Mouse (Mus musculus) heart, adult 2 months (tissue): ENCODE data around the gene Elmo1. TPM values are rescaled to one million over a fixed set of nuclear protein-coding genes. Genes with fewer than 3 reads are reported as not detected.

Experiments used
- DNase-seq, 2 experiments: peaks; one replicate each; pipeline ENCODE4 v3.0.0; 2021
- H3K27ac ChIP-seq: fragments of 200-600 bp; 2 replicates; pipeline ENCODE4 v1.8.1; 2022
- H3K27me3 ChIP-seq: fragments of 200-500 bp; 2 replicates; pipeline ENCODE4 v1.6.1; 2012; ENCODE audit warnings: mild to moderate bottlenecking, low read length, inconsistent platforms, mixed read lengths; ENCODE audit not compliant: control insufficient read depth, insufficient read depth
- H3K36me3 ChIP-seq: fragments of 200-500 bp; 2 replicates; pipeline ENCODE4 v1.6.1; 2012; ENCODE audit warnings: low read length, inconsistent platforms; ENCODE audit not compliant: control insufficient read depth, insufficient read depth
- H3K4me1 ChIP-seq: fragments of 200-500 bp; 2 replicates; pipeline ENCODE4 v1.6.1; 2011; ENCODE audit warnings: low read length; ENCODE audit not compliant: control insufficient read depth, insufficient read depth
- H3K4me3 ChIP-seq: fragments of 200-600 bp; 2 replicates; pipeline ENCODE4 v1.8.1; 2022
- H3K79me2 ChIP-seq: fragments of 200-500 bp; replicated peaks from 2 replicates; pipeline ENCODE4 v1.6.1; 2012; ENCODE audit warnings: mild to moderate bottlenecking, inconsistent platforms, low read length, moderate library complexity, mixed read lengths; ENCODE audit not compliant: control insufficient read depth, insufficient read depth
- H3K9ac ChIP-seq: fragments of 200-500 bp; 2 replicates; pipeline ENCODE4 v1.6.1; 2012; ENCODE audit warnings: low read depth, mild to moderate bottlenecking, control low read depth, inconsistent platforms, low read length, mixed read lengths
- CTCF ChIP-seq: fragments of 200-600 bp; IDR thresholded peaks from 2 replicates; pipeline ENCODE4 v1.8.1; 2022; ENCODE audit warnings: antibody characterized with exemption, mild to moderate bottlenecking, moderate library complexity
- EP300 ChIP-seq: fragments of 200-500 bp; IDR thresholded peaks from 2 replicates; pipeline ENCODE4 v1.6.1; 2011; ENCODE audit warnings: low read depth, low read length, control low read depth; ENCODE audit not compliant: insufficient read depth
- POLR2A ChIP-seq: fragments of 200-500 bp; IDR thresholded peaks from 2 replicates; pipeline ENCODE4 v1.6.1; 2011; ENCODE audit warnings: mild to moderate bottlenecking, low read depth, low read length, control low read depth; ENCODE audit not compliant: insufficient read depth
- WGBS: fragments of 180-500 bp; shearing (Covaris S2); methylation state at CpG from one replicate; pipeline ENCODE4 v1.1.7; 2018; 5-methylcytosine and 5-hydroxymethylcytosine counted together
- intact Hi-C: fragments of 180-260 bp; cut with DNase I; formaldehyde crosslinking; loops from one replicate; pipeline ENCODE4 v1.15.1; 2025
- polyA plus RNA-seq: library from polyadenylated mRNA; depleted of rRNA; stranded (reverse); fragments of >200 nt; gene quantifications from 2 replicates; pipeline ENCODE4 v1.2.3, GENCODE M21; 2012
- total RNA-seq, 2 experiments: library from RNA; stranded (reverse); gene quantifications; 2 replicates each; pipeline ENCODE4 v1.2.3; 2021

Gene Elmo1
- total and polyA plus RNA-seq, 3 experiments: 7.0 to 9.1 (median 7.1) TPM

DNA sequence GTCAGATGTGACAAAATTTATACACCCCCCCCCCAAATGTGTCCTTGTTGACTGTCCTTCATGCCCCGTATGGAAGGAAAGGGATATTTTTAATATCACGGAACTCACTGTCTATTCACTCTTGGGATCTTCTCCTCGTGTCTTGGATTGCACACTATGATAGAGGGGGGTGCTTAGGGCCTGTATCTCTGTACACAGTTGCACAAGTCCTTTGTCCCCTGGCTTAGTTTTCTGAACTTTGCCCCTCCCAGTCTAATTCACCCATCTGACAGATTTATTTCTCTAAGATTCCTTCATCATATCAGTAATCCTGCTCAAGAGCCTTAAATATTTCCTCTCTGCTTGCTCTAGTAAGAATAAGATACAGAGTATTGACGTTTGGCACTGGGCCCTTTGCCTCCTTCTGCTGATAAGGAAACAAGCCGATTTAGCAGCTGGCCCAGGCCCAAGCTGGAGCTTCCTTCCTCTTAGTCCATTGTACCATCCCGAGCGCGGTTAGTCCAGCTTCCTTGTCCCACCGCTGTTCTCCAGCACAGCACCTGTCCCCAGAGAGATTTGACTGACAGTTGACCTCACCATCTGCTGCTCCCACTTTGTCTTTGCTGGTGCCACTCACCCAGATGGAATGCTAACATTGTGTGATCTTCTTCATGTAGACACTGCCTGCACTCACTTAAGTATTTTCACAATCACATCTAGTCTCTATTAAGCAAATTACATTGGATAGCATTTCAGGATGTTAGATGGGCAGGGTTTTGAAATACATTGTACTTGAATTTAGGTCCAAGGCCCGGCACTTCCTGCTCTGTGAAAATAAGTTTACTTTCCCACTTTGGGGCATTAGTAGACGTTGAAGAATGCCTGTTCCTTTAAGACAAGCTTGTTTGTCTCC, 141.7 kb downstream of the Elmo1 start:
- Histone ChIP-seq H3K4me3 (no peak overlapping the region), H3K27ac (peak overlapping the region; percentile 69), H3K36me3 (peaks cover 9% of the 10 kb centered on the region), H3K9ac (no peak overlapping the region), H3K79me2 (no peaks in the 10 kb centered on the region), H3K4me1 (peaks cover 14% of the 10 kb centered on the region), H3K27me3 (no peaks in the 10 kb centered on the region)
- TF ChIP-seq CTCF: no peak
- no peak for TF ChIP-seq POLR2A
- TF ChIP-seq EP300: peak; percentile 70
- 23% methylated on average over 11 of the region's 11 CpGs for WGBS
- DNase-seq: peak; percentile 78 to 87
- intact Hi-C loops: loop anchor here (1.0 to 5.0 kb wide), 3 partner anchors 39 to 140 kb away; partner anchors contain the start of gene Elmo1

DNA sequence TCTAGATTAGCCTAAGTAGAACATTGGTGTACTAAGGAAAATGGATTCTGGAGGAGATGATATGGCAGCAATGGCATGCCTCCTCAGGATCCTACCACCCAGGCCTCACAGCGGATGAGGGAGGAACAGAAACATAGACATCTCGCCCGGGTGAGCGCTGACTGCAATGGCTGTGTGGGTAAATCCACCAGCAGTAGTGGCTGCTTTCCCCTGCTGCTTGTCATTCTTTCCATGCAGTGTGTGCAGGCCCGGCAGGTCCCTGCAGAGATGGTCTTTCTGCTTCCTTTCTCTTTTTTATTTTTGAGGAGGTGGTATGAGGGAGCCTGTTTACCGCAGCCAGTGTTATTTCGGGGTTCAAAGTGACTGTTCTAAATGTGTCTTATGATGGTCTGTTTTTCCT, 143.3 kb downstream of the Elmo1 start:
- Histone ChIP-seq H3K79me2 (no peaks in the 10 kb centered on the region), H3K27ac (no peak overlapping the region; the same call in 1 of the 2 replicates), H3K27me3 (no peaks in the 10 kb centered on the region), H3K9ac (no peak overlapping the region), H3K36me3 (peaks cover 9% of the 10 kb centered on the region), H3K4me3 (no peak overlapping the region), H3K4me1 (peaks cover 18% of the 10 kb centered on the region)
- DNase-seq: no peak
- WGBS: 83% methylated on average over 7 of the region's 7 CpGs
- TF ChIP-seq CTCF: no peak
- TF ChIP-seq EP300: no peak
- TF ChIP-seq POLR2A: no peak
- intact Hi-C loops: loop anchor here (2.0 to 5.0 kb wide), 2 partner anchors 37 to 141 kb away; partner anchors contain the start of gene Elmo1

DNA sequence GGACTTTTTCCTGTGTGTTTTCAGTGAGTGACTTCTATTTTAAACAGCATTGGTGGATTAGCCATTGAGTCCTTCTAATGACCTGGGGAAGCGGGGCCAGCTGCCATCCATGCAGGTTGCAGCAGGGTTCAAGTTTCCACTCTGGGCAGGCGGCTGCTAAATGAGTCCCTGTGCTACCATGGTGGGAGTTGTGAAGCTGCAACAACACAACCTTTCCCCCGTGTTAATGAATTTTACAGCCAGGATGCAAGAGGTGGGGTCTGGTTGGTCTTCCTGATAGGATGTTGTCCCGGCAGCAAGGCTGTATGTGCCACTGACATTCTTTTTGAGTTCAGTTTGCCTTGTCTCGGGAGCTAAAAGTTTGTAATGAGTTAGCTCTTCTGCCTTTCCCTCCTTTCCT, 147.2 kb downstream of the Elmo1 start:
- intact Hi-C loops: no loop called here
- peak overlapping the region; percentile 22 for H3K27ac ChIP-seq
- 40% methylated on average over 5 of the region's 5 CpGs for WGBS

DNA sequence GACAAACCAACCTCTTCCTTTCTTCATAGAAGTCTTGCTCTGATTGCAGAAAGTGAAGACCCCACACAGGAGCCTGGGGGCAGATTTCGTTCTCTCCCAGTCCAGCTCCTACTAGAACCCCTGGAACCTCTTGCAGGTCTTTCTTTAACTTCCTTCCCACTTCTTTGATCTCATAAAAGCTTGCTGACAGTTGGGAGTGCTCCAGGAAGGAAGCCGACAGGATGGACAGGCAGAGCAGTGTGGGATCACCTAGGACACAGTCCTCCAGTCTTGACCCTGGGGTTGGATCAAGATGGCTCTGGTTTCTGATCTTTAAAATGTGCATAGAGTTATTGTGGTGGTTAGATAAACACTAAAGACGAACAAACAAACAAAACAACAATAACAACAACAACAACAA, 147.8 kb downstream of the Elmo1 start:
- 32% methylated on average over 3 of the region's 3 CpGs for WGBS
- intact Hi-C loops: no loop called here
- H3K27ac ChIP-seq: peak overlapping the region; percentile 22

More for the DNA sequence above, 147.2 kb downstream of the Elmo1 start:
- peak in 1 of 2 experiments; percentile 18 for DNase-seq
- peaks cover 17% of the 10 kb centered on the region for H3K4me1 ChIP-seq
- H3K9ac ChIP-seq: no peak overlapping the region
- H3K79me2 ChIP-seq: no peaks in the 10 kb centered on the region
- peaks cover 5% of the 10 kb centered on the region for H3K36me3 ChIP-seq
- no peaks in the 10 kb centered on the region for H3K27me3 ChIP-seq
- TF ChIP-seq POLR2A: 0 out of 2 replicates have a peak, but pooled peaks have one; percentile 19
- no peak for TF ChIP-seq CTCF
- TF ChIP-seq EP300: peak; percentile 63; the same call in 1 of the 2 replicates
- no peak overlapping the region for H3K4me3 ChIP-seq

DNA sequence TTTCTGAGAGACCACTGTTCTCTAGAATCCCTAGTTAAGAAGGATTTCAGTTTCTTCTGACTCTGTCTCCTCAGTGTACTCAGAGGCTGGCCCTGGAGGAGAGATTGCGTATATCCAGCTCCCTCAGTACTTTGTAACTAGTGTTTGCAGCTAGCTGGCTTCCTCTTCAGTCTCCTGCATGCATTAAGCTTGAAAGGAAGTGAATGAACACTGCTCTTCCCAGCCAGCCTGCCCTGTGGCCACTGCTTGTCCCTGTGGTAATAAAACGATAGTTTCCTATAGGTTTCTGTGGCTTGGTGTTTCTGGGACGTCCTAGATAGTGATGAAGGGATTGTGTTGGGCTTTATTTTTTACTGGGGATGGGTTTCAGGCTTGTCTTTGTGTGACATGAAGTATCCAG, 148.3 kb downstream of the Elmo1 start:
- peaks cover 12% of the 10 kb centered on the region for H3K4me1 ChIP-seq
- TF ChIP-seq EP300 (no peak), CTCF (no peak)
- H3K27me3 ChIP-seq: no peaks in the 10 kb centered on the region
- no peaks in the 10 kb centered on the region; the same call in 1 of the 2 replicates for H3K36me3 ChIP-seq
- H3K79me2 ChIP-seq: no peaks in the 10 kb centered on the region
- no peak overlapping the region for H3K9ac ChIP-seq
- DNase-seq: no peak
- H3K4me3 ChIP-seq: no peak overlapping the region
- intact Hi-C loops: no loop called here
- H3K27ac ChIP-seq: peak overlapping the region; percentile 22
- WGBS: 52% methylated on average over 3 of the region's 3 CpGs

More for the DNA sequence above, 147.8 kb downstream of the Elmo1 start:
- no peak for TF ChIP-seq CTCF
- TF ChIP-seq EP300: 0 out of 2 replicates have a peak, but pooled peaks have one; percentile 47
- no peak for TF ChIP-seq POLR2A
- DNase-seq: peak in 1 of 2 experiments; percentile 14
- H3K4me3 ChIP-seq: no peak overlapping the region
- H3K4me1 ChIP-seq: peaks cover 14% of the 10 kb centered on the region
- H3K9ac ChIP-seq: no peak overlapping the region
- H3K79me2 ChIP-seq: no peaks in the 10 kb centered on the region
- peaks cover under 1% of the 10 kb centered on the region; the same call in 1 of the 2 replicates for H3K36me3 ChIP-seq
- no peaks in the 10 kb centered on the region for H3K27me3 ChIP-seq
